Mouse (Mus musculus) erythroblast, embryonic 14.5 days (primary cell): ENCODE data around the gene Rimklb.

Experiments
- GATA1 ChIP-seq: IDR thresholded peaks from 2 replicates; pipeline ENCODE4 v1.6.1; 2012; ENCODE audit warnings: low read length, inconsistent platforms, mixed read lengths
- TAL1 ChIP-seq: IDR thresholded peaks from 3 replicates; pipeline ENCODE4 v1.6.1; 2012; ENCODE audit warnings: low read length, inconsistent platforms, mixed read lengths

- TF ChIP-seq GATA1 (no peak), TAL1 (no peak)
Measured at GRCm38 (mm10) chr6:122545289-122545882, 46.8 kb upstream of the Rimklb start.
